Mouse (Mus musculus): ENCODE results near the gene Uck2.

DNA sequence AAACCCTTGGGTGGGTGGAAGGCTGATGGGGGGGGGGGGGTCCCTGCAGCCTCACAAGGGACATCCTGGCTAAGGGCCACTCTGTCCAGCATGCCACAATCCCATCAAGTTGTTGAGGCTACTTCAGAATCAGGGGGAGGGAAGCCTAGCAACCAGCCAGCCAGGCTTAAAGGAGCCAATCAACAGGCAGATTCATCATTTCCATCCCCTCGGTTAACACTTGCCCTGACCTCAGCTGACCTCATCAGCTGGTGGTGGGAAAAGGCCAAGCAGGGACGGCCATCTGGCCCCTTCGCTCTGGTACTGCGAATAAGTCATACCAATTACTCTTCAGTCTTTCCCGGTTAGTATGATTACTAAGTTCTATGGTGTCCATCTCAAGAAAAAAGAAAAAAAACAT lies 44.8 kb downstream of the Uck2 start:
- TF ChIP-seq EP300 (IDR thresholded peaks at IDR 0.05; ENCODE audit: low read depth) (no peak), CTCF (IDR thresholded peaks at IDR 0.05; ENCODE audit: low read depth) (no peak)

Measured in liver, embryonic 14.5 days (tissue).